Mouse (Mus musculus) liver, embryonic 15.5 days (tissue): ENCODE measurements around the gene Nt5c3. TPM values are rescaled to one million over a fixed set of nuclear protein-coding genes. Genes with fewer than 3 reads are reported as not detected.

Source experiments
- ATAC-seq: fragments of 200-750 bp; cut with Nextera tagmentation; 2 replicates; pipeline ENCODE4 v1.8.0; 2017; ENCODE audit warnings: moderate number of reproducible peaks, mild to moderate bottlenecking, moderate library complexity; ENCODE audit not compliant: insufficient read depth
- H3K27ac ChIP-seq: fragments of 300-500 bp; sonication (generic); replicated peaks from 2 replicates; pipeline ENCODE4 v1.5.1; 2015; ENCODE audit warnings: mild to moderate bottlenecking, inconsistent platforms
- H3K27me3 ChIP-seq: fragments of 300-500 bp; sonication (generic); 2 replicates; pipeline ENCODE4 v1.6.1; 2015; ENCODE audit warnings: mild to moderate bottlenecking, inconsistent platforms
- H3K36me3 ChIP-seq: fragments of 300-500 bp; sonication (generic); replicated peaks from 2 replicates; pipeline ENCODE4 v1.6.1; 2015; ENCODE audit warnings: moderate library complexity, mild to moderate bottlenecking, inconsistent platforms
- H3K4me1 ChIP-seq: fragments of 300-500 bp; sonication (generic); replicated peaks from 2 replicates; pipeline ENCODE4 v1.6.1; 2015; ENCODE audit warnings: inconsistent platforms
- H3K4me2 ChIP-seq: fragments of 300-500 bp; sonication (generic); 2 replicates; pipeline ENCODE4 v1.6.1; 2015; ENCODE audit warnings: moderate library complexity, mild to moderate bottlenecking, inconsistent platforms
- H3K4me3 ChIP-seq: fragments of 300-500 bp; sonication (generic); replicated peaks from 2 replicates; pipeline ENCODE4 v1.5.1; 2015; ENCODE audit warnings: mild to moderate bottlenecking, inconsistent platforms
- H3K9ac ChIP-seq: fragments of 300-500 bp; sonication (generic); 2 replicates; pipeline ENCODE4 v1.6.1; 2015; ENCODE audit warnings: moderate library complexity, mild to moderate bottlenecking, inconsistent platforms
- H3K9me3 ChIP-seq: fragments of 300-500 bp; sonication (generic); replicated peaks from 2 replicates; pipeline ENCODE4 v1.6.1; 2016; ENCODE audit warnings: inconsistent platforms
- WGBS: fragments of 180-500 bp; shearing (Covaris S2); methylation state at CpG from one replicate; pipeline ENCODE4 v1.1.7; 2015; ENCODE audit warnings: mixed read lengths; ENCODE audit not compliant: insufficient replicate concordance; 5-methylcytosine and 5-hydroxymethylcytosine counted together
- polyA plus RNA-seq: library from polyadenylated mRNA; unstranded; fragments of >200 nt; fragmentation: Nextera tagmentation; extraction: Ambion mirVana; gene quantifications from 2 replicates; pipeline ENCODE4 v1.2.1, GENCODE M21; 2015

Gene Nt5c3
- 234 and 240 TPM in 2 replicates for polyA plus RNA-seq

- ATAC-seq, result peak; percentile 85
- peak within 1 kb of the TSS; percentile 79 for H3K4me3 ChIP-seq
- peak within 1 kb of the TSS; percentile 80 for H3K4me2 ChIP-seq
- 3% methylated on average over 64 of the region's 64 CpGs for WGBS
- no peaks in the 10 kb centered on the region for H3K36me3 ChIP-seq
- no peaks in the 10 kb centered on the region for H3K9me3 ChIP-seq
- H3K27me3 ChIP-seq, result no peaks in the 10 kb centered on the region
- H3K4me1 ChIP-seq, result peaks cover 38% of the 10 kb centered on the region
- H3K27ac ChIP-seq, result peak within 1 kb of the TSS; percentile 94
- H3K9ac ChIP-seq, result peak within 1 kb of the TSS; percentile 88
Observed at GRCm38 (mm10) chr6:56923726-56924707, at the start of gene Nt5c3, which contains the start of gene Vmn1r4. TSS of gene Nt5c3 (minus strand) at chr6:56923932. TSS of gene Vmn1r4 (plus strand) at chr6:56924015.

GRCm38 (mm10) chr6:56969973-56970372 lies 46.2 kb upstream of the Nt5c3 start, which contains the start of gene Vmn1r5:
TSS of gene Vmn1r5 (plus strand) at chr6:56970273.
- ATAC-seq, result no peak
- H3K36me3 ChIP-seq, result no peaks in the 10 kb centered on the region

GRCm38 (mm10) chr6:56956436-56956835 lies 32.7 kb upstream of the Nt5c3 start:
- H3K4me1 ChIP-seq, result no peaks in the 10 kb centered on the region
- ATAC-seq, result no peak
- WGBS, result 61% methylated on average over 5 of the region's 5 CpGs

More at GRCm38 (mm10) chr6:56969973-56970372, 46.2 kb upstream of the Nt5c3 start, which contains the start of gene Vmn1r5:
- Histone ChIP-seq H3K9ac (no peak within 1 kb of the TSS), H3K4me1 (no peaks in the 10 kb centered on the region), H3K9me3 (no peaks in the 10 kb centered on the region), H3K27ac (no peak within 1 kb of the TSS), H3K4me2 (no peak within 1 kb of the TSS), H3K4me3 (no peak within 1 kb of the TSS), H3K27me3 (no peaks in the 10 kb centered on the region)

GRCm38 (mm10) chr6:56934366-56934765 lies 10.6 kb upstream of the Nt5c3 start:
- Histone ChIP-seq H3K9ac (no peak overlapping the region), H3K36me3 (no peaks in the 10 kb centered on the region), H3K27me3 (peaks cover 24% of the 10 kb centered on the region), H3K4me2 (no peak overlapping the region), H3K4me3 (no peak overlapping the region), H3K4me1 (no peaks in the 10 kb centered on the region), H3K9me3 (no peaks in the 10 kb centered on the region), H3K27ac (no peak overlapping the region)
- no peak for ATAC-seq
- 48% methylated on average over 4 of the region's 4 CpGs for WGBS

More at GRCm38 (mm10) chr6:56956436-56956835, 32.7 kb upstream of the Nt5c3 start:
- H3K4me2 ChIP-seq, result no peak overlapping the region
- no peak overlapping the region for H3K9ac ChIP-seq
- no peaks in the 10 kb centered on the region for H3K9me3 ChIP-seq
- no peak overlapping the region for H3K27ac ChIP-seq
- no peak overlapping the region for H3K4me3 ChIP-seq
- no peaks in the 10 kb centered on the region for H3K27me3 ChIP-seq
- no peaks in the 10 kb centered on the region for H3K36me3 ChIP-seq

GRCm38 (mm10) chr6:56932464-56932863 lies 8.7 kb upstream of the Nt5c3 start:
- H3K4me2 ChIP-seq, result no peak overlapping the region
- WGBS, result 34% methylated on average over 2 of the region's 2 CpGs
- no peak overlapping the region for H3K9ac ChIP-seq
- no peak overlapping the region for H3K27ac ChIP-seq
- H3K36me3 ChIP-seq, result no peaks in the 10 kb centered on the region
- H3K4me3 ChIP-seq, result no peak overlapping the region
- no peaks in the 10 kb centered on the region for H3K9me3 ChIP-seq
- no peak for ATAC-seq
- peaks cover 24% of the 10 kb centered on the region for H3K27me3 ChIP-seq
- no peaks in the 10 kb centered on the region for H3K4me1 ChIP-seq

- WGBS, result 46% methylated on average over 4 of the region's 4 CpGs
- no peak overlapping the region for H3K9ac ChIP-seq
- H3K4me3 ChIP-seq, result no peak overlapping the region
- peaks cover 24% of the 10 kb centered on the region for H3K27me3 ChIP-seq
- H3K27ac ChIP-seq, result no peak overlapping the region
- ATAC-seq, result no peak
- no peak overlapping the region for H3K4me2 ChIP-seq
- no peaks in the 10 kb centered on the region for H3K9me3 ChIP-seq
- no peaks in the 10 kb centered on the region for H3K36me3 ChIP-seq
- no peaks in the 10 kb centered on the region for H3K4me1 ChIP-seq
Observed at GRCm38 (mm10) chr6:56931648-56932415, 8.1 kb upstream of the Nt5c3 start.

- Histone ChIP-seq H3K4me2 (peak overlapping the region; percentile 80), H3K27me3 (no peaks in the 10 kb centered on the region), H3K4me3 (peak overlapping the region; percentile 79), H3K9ac (peak overlapping the region; percentile 88), H3K27ac (peak overlapping the region; percentile 94), H3K36me3 (no peaks in the 10 kb centered on the region), H3K9me3 (no peaks in the 10 kb centered on the region), H3K4me1 (peaks cover 45% of the 10 kb centered on the region)
- ATAC-seq, result peak; percentile 42
- WGBS, result 0% methylated on average over 25 of the region's 25 CpGs
Observed at GRCm38 (mm10) chr6:56923331-56923725, 404 bp downstream of the Nt5c3 start.

GRCm38 (mm10) chr6:56920222-56921092 lies 3.3 kb downstream of the Nt5c3 start:
- 17% methylated on average over 12 of the region's 12 CpGs for WGBS
- Histone ChIP-seq H3K9me3 (no peaks in the 10 kb centered on the region), H3K27ac (peak overlapping the region; percentile 97), H3K4me2 (peak overlapping the region; percentile 80), H3K4me1 (peaks cover 73% of the 10 kb centered on the region), H3K9ac (peak overlapping the region; percentile 88), H3K4me3 (peak overlapping the region; percentile 79), H3K36me3 (peaks cover 5% of the 10 kb centered on the region), H3K27me3 (no peaks in the 10 kb centered on the region)
- ATAC-seq, result peak; percentile 70

GRCm38 (mm10) chr6:56919330-56920044 lies 4.2 kb downstream of the Nt5c3 start:
- Histone ChIP-seq H3K4me2 (peak overlapping the region; percentile 80), H3K27ac (peak overlapping the region; percentile 98), H3K4me1 (peaks cover 80% of the 10 kb centered on the region), H3K9me3 (no peaks in the 10 kb centered on the region), H3K27me3 (no peaks in the 10 kb centered on the region), H3K4me3 (peak overlapping the region; percentile 79), H3K9ac (peak overlapping the region; percentile 40), H3K36me3 (peaks cover 13% of the 10 kb centered on the region)
- 22% methylated on average over 7 of the region's 7 CpGs for WGBS
- ATAC-seq, result no peak
